Comparison of ENCODE assay signal across 24 mouse cellular contexts in the genomic region with DNA sequence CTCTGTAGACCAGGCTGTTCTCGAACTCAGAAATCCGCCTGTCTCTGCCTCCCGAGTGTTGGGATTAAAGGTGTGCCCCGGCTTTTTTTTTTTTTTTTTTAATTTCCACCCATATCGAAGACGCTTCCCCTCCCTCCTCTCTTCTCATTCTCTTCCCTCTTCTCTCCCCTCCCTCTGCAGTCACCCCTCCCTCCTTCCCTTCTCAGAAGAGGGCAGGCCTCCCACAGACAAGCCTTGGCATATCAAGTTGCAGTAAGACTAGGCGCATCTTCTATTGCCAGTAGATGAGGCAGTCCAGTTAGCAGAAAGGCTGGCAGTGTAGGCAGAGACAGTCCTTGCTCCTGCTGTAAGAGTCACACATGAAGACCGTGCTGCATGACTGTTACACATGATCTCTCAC. TPM values are rescaled to one million over a fixed set of nuclear protein-coding genes. Genes with fewer than 3 reads are reported as not detected.
"Had no signal": no experiment of that assay in that cellular context is flagged by ENCODE, and none has a peak within 500 bp of the region (broad histone marks: within the 10 kb centered on the region; RNA-seq: fewer than 3 reads in every experiment).

No protein-coding gene starts in this region.

- H3K4me1 ChIP-seq: neural tube, embryonic 12.5 days had no signal

- H3K9ac ChIP-seq: kidney, embryonic 15.5 days; limb, embryonic 13.5 days; liver, embryonic 12.5 days; liver, embryonic 15.5 days; lung, embryonic 15.5 days; midbrain, embryonic 12.5 days; midbrain, embryonic 15.5 days; neural tube, embryonic 12.5 days; neural tube, embryonic 15.5 days had no signal

- H3K9me3 ChIP-seq: kidney, embryonic 15.5 days; limb, embryonic 10.5 days; limb, embryonic 13.5 days; liver, embryonic 12.5 days; liver, embryonic 15.5 days; lung, embryonic 15.5 days; midbrain, embryonic 12.5 days; midbrain, embryonic 15.5 days; neural tube, embryonic 12.5 days; neural tube, embryonic 15.5 days had no signal

- H3K27ac ChIP-seq: kidney, embryonic 15.5 days; limb, embryonic 10.5 days; limb, embryonic 13.5 days; liver, embryonic 12.5 days; liver, embryonic 15.5 days; lung, embryonic 15.5 days; midbrain, embryonic 12.5 days; midbrain, embryonic 15.5 days; neural tube, embryonic 12.5 days; neural tube, embryonic 15.5 days; stomach, postnatal 0 days had no signal

- DNase-seq: kidney, adult 2 months; kidney, postnatal 14 days; kidney, postnatal 4 days; liver; lung, adult 18-20 months; lung, postnatal 10 days; lung, postnatal 4 days; right cerebral cortex, adult 18-20 months; right cerebral cortex, postnatal 25 days; thymus, adult 2 months; thymus, postnatal 14 days; thymus, postnatal 4 days had no signal

- H3K27me3 ChIP-seq: kidney, embryonic 15.5 days; limb, embryonic 13.5 days; liver, embryonic 12.5 days; liver, embryonic 15.5 days; lung, embryonic 15.5 days; midbrain, embryonic 12.5 days; midbrain, embryonic 15.5 days; neural tube, embryonic 12.5 days; neural tube, embryonic 15.5 days had no signal

- H3K4me3 ChIP-seq: kidney, embryonic 15.5 days; limb, embryonic 10.5 days; limb, embryonic 13.5 days; liver, embryonic 12.5 days; liver, embryonic 15.5 days; lung, embryonic 15.5 days; midbrain, embryonic 12.5 days; midbrain, embryonic 15.5 days; neural tube, embryonic 12.5 days; neural tube, embryonic 15.5 days had no signal

- H3K36me3 ChIP-seq: kidney, embryonic 15.5 days; limb, embryonic 13.5 days; liver, embryonic 12.5 days; liver, embryonic 15.5 days; lung, embryonic 15.5 days; midbrain, embryonic 12.5 days; midbrain, embryonic 15.5 days; neural tube, embryonic 12.5 days; neural tube, embryonic 15.5 days had no signal

- ATAC-seq: liver, embryonic 12.5 days; midbrain, embryonic 15.5 days had no signal

RNA-seq across cellular contexts. Expression of gene Slc25a21, which starts 30.5 kb away (rescaled TPM):
- polyA plus RNA-seq: small intestine, adult 2 months had no signal
